Comparison of ENCODE assay signal across 1 mouse cellular context in the genomic region with DNA sequence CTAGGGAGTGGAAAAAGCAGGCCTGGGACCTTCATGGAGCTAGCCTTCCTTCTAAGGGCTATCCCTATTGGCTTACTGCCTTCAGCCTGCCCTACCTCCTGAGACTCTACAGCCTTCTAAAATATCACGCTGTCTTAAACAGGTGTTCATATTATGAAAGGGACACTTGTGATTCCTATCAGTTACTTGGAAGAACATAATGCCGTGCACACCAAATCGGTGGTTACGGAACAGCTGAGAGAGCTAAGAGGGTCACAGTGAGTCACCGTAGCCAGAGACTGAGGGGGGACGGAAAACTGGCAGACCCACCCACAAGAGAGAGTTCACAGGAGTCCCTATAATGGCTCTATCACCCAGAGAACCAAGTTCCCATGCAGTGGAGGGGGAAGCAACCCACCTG.
TF ChIP-seq lines count a peak whose summit lies in the region.

No protein-coding gene starts in this region.

TF ChIP-seq in C2C12, 6 proteins besides CTCF, POLR2A, EP300 and RAD21:
- TF ChIP-seq MAX (IDR thresholded peaks at IDR 0.05) (no peak), MYOD1 (IDR thresholded peaks at IDR 0.05; ENCODE audit: control insufficient read depth, insufficient read length, low read depth) (peak; percentile 39), CEBPB (IDR thresholded peaks at IDR 0.05; ENCODE audit: low read depth) (no peak), USF1 (IDR thresholded peaks at IDR 0.05; ENCODE audit: low read depth) (no peak), MYOG (IDR thresholded peaks at IDR 0.05; ENCODE audit: control insufficient read depth, extremely low read depth, insufficient read length) (no peak)
